Mouse (Mus musculus) Patski (cell line): ENCODE measurements around the gene Thada. TPM values are rescaled to one million over a fixed set of nuclear protein-coding genes. Genes with fewer than 3 reads are reported as not detected.

ENCODE experiments used
- ATAC-seq: fragments of 100-300 bp; one replicate; pipeline ENCODE4 v1.8.0; 2021
- CTCF ChIA-PET: fragments of 350-600 bp; sonication (Branson Sonifier 250); formaldehyde crosslinking; loops from one replicate; lab custom pipeline; 2022; ENCODE audit warnings: inconsistent platforms; lab: Charles Lee
- POLR2A ChIA-PET: fragments of 350-600 bp; sonication (Branson Sonifier 250); formaldehyde crosslinking; loops from one replicate; lab custom pipeline; 2022; ENCODE audit warnings: antibody characterized with exemption, inconsistent platforms; lab: Charles Lee
- DNase-seq: peaks from one replicate; pipeline ENCODE4 v3.0.0-alpha.2; 2011; ENCODE audit warnings: low read depth, low spot score
- H3K27me3 ChIP-seq: fragments of 371-371 bp; one replicate; pipeline ENCODE4 v1.5.1; 2021
- CTCF ChIP-seq: fragments of 100-300 bp; IDR thresholded peaks from one replicate; pipeline ENCODE4 v1.5.1; 2021
- in situ Hi-C: fragments of 300-500 bp; cut with MboI; formaldehyde crosslinking; loops from 3 replicates; pipeline ENCODE4 v1.11.1; 2018; ENCODE audit warnings: low pct_unique_long_range_greater_than_20kb, mixed read lengths
- polyA plus RNA-seq: library from polyadenylated mRNA; unstranded; gene quantifications from one replicate; pipeline ENCODE4 v1.2.3, GENCODE M21; 2021

The Thada gene
- polyA plus RNA-seq, 1 experiment from 2014 or later, result 16.3 TPM

DNA sequence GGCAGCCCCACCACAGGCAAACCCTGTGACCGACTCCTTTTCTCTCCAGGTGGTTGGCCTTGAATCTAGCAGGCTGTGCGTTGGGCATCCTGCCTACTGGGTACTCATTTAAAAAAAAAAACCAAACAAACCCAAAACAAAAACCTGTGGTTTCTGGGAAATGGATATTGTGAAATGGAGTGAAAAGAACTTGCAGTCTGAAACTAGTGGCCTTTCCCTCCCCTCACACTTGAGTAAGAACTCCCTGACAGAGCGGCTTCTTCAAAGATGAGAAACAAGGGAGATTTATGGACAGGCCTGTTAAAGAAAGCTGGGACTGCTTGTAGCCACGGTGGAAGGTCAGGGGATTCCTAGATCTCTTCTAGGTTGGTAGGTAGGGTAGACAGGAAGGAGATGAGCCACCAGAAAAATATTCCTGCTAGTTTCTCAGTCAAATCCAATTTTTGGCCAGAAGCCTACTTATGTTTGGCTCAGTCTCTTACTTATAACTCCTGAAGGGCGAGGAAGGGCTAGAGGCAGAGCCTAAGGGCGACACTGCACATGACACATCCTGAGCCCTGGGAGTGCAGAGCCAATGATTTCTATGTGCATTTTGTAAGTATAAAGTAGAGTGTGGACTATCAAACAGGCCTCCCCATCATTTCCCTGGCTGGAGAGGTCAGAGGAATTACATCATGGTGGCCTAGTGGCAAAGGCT is 250.6 kb downstream of the Thada start:
- peak; percentile 92 for ATAC-seq
- POLR2A ChIA-PET, result interaction anchor here (0.6 kb wide), 1 partner anchor 101 kb away, joined by 4 read pairs; no protein-coding TSS in a partner anchor
- in situ Hi-C loops, result no loop called here
- no peaks in the 10 kb centered on the region for H3K27me3 ChIP-seq
- TF ChIP-seq CTCF, result no peak
- CTCF ChIA-PET, result interaction anchor here (0.9 to 1.7 kb wide), 3 partner anchors 19 to 40 kb away, joined by 3 to 4 read pairs (median 3); no protein-coding TSS in a partner anchor
- peak; percentile 97 for DNase-seq

DNA sequence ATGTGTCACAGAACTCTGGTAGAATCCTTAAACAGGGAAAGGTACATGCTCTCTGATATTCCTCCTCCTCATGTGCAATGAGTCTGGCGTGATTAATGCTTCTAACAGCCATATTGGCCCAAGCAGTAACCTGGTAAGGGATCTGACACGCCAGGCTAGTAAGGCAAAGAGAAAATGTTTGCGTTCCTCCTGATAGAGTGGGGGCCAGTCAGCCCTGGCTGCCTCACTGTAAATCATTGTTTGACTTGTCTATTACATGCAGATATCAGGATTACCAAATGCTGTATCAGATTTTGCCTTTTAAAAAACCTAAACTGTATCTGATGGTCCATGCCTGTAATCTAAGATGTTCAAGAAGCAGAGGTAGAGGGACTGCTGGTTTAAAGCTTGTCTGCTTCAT is 252.5 kb downstream of the Thada start:
- ChIA-PET CTCF (interaction anchor here (0.5 to 1.0 kb wide), 2 partner anchors 37 to 184 kb away, joined by 3 read pairs; no protein-coding TSS in a partner anchor), POLR2A (interaction anchor here (0.7 kb wide), 1 partner anchor 233 kb away, joined by 6 read pairs; no protein-coding TSS in a partner anchor)
- no peaks in the 10 kb centered on the region for H3K27me3 ChIP-seq
- TF ChIP-seq CTCF, result no peak
- in situ Hi-C loops, result no loop called here
- no peak for ATAC-seq
- DNase-seq, result no peak

DNA sequence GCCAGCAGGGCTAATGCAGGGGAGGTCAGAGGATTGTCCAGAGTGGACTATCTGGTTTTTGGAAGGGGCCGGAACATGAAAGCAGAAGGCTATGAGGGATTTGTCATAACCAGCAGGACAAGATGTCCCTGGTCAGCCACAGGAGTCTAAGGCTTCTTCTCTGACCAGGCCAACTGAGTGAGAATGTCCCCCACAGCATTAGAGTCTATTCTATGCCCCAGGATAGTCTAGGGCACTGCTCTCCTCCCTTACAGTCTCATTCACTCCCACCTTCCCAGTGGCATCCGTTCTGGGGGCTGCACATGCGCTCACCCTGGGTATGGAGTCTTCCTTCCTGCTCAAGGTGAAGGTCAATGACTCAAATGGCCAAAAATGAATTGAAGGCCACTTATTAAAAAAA is 258.4 kb downstream of the Thada start:
- no peak for TF ChIP-seq CTCF
- no peak for DNase-seq
- H3K27me3 ChIP-seq, result no peaks in the 10 kb centered on the region
- in situ Hi-C loops, result no loop called here
- CTCF ChIA-PET, result no interaction called here
- POLR2A ChIA-PET, result no interaction called here
- ATAC-seq, result no peak

DNA sequence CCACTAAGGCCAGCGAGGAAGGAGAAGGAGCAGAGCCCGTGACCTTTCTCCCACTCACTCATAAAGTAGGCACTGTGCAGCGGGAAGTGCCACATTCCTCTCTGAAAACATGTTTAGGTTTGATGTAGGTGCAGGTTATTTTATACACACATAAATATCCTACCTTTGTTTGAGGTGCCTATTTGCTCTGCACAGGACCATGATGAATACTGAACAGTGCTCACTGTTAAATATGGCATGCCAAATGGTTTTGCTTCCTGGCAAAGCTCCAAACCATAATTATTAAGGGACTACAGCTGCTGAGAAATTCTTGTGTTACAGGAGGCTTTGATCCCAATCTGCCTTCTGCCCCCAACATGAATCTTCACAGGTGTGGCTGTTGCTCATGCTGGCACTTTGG is 259.8 kb downstream of the Thada start:
- no peak for DNase-seq
- in situ Hi-C loops, result no loop called here
- POLR2A ChIA-PET, result no interaction called here
- no peak for ATAC-seq
- H3K27me3 ChIP-seq, result no peaks in the 10 kb centered on the region
- CTCF ChIA-PET, result no interaction called here
- TF ChIP-seq CTCF, result no peak

DNA sequence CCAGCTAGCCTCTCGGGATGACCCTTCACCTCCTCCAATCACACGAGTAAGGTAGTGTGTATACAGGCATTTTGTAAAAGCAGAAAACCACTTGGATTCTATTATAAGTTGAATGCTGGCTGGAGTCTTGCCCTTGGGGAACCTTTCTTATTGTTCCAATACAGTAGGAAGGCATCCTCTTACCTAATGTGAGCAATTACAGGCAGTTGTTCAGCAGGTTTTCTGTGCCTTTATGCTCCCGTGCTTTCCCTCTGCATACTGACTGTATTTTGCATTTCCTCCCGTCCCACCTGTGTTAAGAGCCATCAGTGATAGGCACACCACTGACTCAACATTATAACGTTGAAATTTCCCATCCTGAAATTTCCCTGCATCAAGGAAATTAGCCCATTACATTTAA is 261.0 kb downstream of the Thada start:
- no peaks in the 10 kb centered on the region for H3K27me3 ChIP-seq
- ATAC-seq (no peak), DNase-seq (no peak)
- in situ Hi-C loops, result no loop called here
- POLR2A ChIA-PET, result no interaction called here
- no peak for TF ChIP-seq CTCF
- CTCF ChIA-PET, result interaction anchor here (1.2 kb wide), 1 partner anchor 10 kb away, joined by 3 read pairs; no protein-coding TSS in a partner anchor

DNA sequence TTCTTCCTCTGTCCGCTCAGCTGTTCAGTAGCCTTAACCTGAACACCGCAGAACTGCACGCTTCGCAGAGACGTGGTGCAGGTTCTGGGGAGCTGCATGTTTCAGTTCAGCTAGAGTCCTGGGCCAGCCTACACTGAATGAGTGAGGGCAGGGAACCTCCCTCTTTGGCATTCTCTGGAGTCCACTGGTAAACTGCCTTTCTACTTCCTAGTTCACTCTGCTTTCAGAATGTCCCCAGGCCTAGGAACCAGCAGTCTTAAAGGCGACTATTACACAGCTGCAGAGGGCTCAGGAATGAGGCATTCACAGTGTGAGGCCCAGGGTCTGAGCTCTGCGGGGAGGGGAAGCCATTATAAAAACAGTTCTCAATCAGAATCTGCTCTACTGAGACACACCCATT is 262.7 kb downstream of the Thada start:
- POLR2A ChIA-PET, result interaction anchor here (0.8 to 1.2 kb wide), 2 partner anchors 167 to 179 kb away, joined by 3 read pairs; no protein-coding TSS in a partner anchor
- H3K27me3 ChIP-seq, result no peaks in the 10 kb centered on the region
- ATAC-seq (no peak), DNase-seq (no peak)
- no peak for TF ChIP-seq CTCF
- CTCF ChIA-PET, result interaction anchor here (1.1 to 1.2 kb wide), 2 partner anchors 10 to 17 kb away, joined by 3 read pairs; no protein-coding TSS in a partner anchor
- in situ Hi-C loops, result no loop called here

DNA sequence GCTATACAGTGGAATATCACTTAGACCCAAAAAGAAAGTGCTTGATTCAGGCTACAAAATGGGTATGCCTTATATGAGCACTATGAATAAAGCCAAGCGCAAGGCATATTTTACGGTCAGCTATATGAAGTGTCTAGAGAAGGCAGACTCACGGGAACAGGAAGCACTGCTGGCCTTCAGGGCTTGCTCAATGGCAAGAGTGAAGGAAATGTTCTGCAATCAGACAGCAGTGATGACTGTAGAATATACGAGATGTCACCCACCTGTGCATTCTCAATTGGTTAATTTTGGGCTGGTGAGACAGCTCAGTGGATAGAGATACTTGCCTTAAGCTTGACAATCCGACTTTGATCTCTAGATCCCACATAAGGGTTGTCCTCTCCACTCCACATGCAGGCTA is 264.8 kb downstream of the Thada start:
- ATAC-seq (no peak), DNase-seq (no peak)
- no peaks in the 10 kb centered on the region for H3K27me3 ChIP-seq
- ChIA-PET POLR2A (no interaction called here), CTCF (interaction anchor here (1.8 kb wide), 1 partner anchor 10 kb away, joined by 7 read pairs; no protein-coding TSS in a partner anchor)
- in situ Hi-C loops, result no loop called here
- TF ChIP-seq CTCF, result no peak

DNA sequence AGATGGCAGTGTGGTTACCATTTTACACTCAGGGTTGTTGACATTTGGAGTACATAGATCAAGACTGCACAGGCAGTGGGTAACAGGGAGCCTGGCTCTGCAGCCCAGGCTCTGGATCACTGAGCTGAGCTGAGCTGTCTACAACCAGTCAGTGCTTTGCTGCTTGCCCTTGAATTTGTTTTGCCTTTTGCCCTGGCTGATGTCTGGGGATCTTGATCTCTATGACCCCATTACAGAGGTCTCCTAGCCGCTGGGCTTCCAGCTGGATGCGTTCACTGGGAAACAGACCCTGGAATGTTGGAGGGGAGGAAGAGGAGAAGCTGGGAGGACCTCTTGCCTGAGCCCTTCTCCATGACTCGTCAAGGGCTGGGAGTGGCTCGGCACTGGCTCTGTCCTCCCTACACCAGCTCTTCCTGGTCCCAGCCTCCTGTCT is 268.1 kb downstream of the Thada start:
- POLR2A ChIA-PET, result no interaction called here

DNA sequence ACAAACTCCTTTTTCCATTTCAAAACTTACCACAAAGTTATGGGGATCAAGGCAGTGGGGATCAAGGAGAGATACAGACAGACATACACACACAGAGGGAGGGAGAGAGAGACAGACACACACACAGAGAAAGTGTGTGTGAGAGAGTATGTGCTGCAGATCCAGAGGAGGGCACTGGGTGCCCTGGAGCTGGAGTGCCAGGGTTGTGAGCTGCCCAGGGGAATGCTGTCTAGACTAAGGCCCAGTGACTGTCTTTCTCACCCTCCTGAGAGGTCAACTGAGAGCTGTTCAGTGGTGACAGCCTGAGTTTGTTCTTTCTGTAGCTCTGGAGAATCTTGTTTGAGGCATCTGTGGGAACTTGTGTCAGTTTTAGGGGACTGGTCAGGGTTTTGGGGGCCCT is 269.7 kb downstream of the Thada start:
- TF ChIP-seq CTCF, result no peak
- ATAC-seq (peak; percentile 51), DNase-seq (no peak)
- ChIA-PET POLR2A (no interaction called here), CTCF (interaction anchor here (0.8 to 1.6 kb wide), 4 partner anchors 19 to 168 kb away, joined by 3 to 4 read pairs (median 4); no protein-coding TSS in a partner anchor)
- H3K27me3 ChIP-seq, result no peaks in the 10 kb centered on the region
- in situ Hi-C loops, result loop anchor here (5.0 kb wide), 5 partner anchors 169 to 324 kb away; no protein-coding TSS in a partner anchor

More for the DNA sequence above, 268.1 kb downstream of the Thada start:
- CTCF ChIA-PET, result no interaction called here
- DNase-seq (no peak), ATAC-seq (no peak)
- in situ Hi-C loops, result loop anchor here (5.0 kb wide), 5 partner anchors 171 to 326 kb away; no protein-coding TSS in a partner anchor
- no peak for TF ChIP-seq CTCF
- H3K27me3 ChIP-seq, result no peaks in the 10 kb centered on the region

DNA sequence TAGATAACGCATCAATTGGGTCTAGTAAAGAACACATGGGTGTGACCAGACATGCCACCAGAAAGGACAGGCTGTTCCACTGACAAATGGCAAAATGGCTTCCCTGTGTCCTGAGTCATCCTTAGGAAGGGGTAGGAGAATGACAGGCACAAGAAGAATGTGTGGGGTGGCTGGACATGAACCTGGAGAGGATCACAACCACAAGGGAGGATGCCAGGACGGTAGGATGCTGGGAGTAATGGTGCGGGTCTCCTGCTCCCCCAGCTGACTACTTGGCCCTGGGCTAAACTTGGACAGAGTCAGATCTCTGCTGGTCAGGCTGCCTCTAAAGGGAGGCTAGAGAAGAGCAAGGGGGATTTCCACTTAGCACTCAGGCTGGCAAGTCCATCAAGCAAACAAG is 270.2 kb downstream of the Thada start:
- in situ Hi-C loops, result loop anchor here (5.0 kb wide), 5 partner anchors 169 to 324 kb away; no protein-coding TSS in a partner anchor
- DNase-seq, result peak; percentile 47
- ChIA-PET CTCF (interaction anchor here (1.1 to 1.6 kb wide), 5 partner anchors 20 to 201 kb away, joined by 3 to 4 read pairs (median 4); no protein-coding TSS in a partner anchor), POLR2A (interaction anchor here (0.6 kb wide), 1 partner anchor 137 kb away, joined by 3 read pairs; no protein-coding TSS in a partner anchor)
- no peak for TF ChIP-seq CTCF
- no peaks in the 10 kb centered on the region for H3K27me3 ChIP-seq
- peak; percentile 55 for ATAC-seq
